Mouse (Mus musculus) limb, embryonic 11.5 days (tissue): Measurements from ENCODE around the gene Tnfsf13b. TPM values are rescaled to one million over a fixed set of nuclear protein-coding genes. Genes with fewer than 3 reads are reported as not detected.

Experiments used
- ATAC-seq: fragments of 200-750 bp; cut with Nextera tagmentation; 2 replicates; pipeline ENCODE4 v1.8.0; 2017; ENCODE audit warnings: low read depth; ENCODE audit not compliant: insufficient number of reproducible peaks, low FRiP score, low TSS enrichment
- DNase-seq: peaks from one replicate; pipeline ENCODE4 v3.0.0-alpha.2; 2015; ENCODE audit warnings: low spot score
- H3K27ac ChIP-seq: fragments of 300-500 bp; sonication (generic); replicated peaks from 2 replicates; pipeline ENCODE4 v1.5.1; 2014; ENCODE audit warnings: low read depth, mild to moderate bottlenecking, low read length
- H3K27me3 ChIP-seq: fragments of 300-500 bp; sonication (generic); 2 replicates; pipeline ENCODE4 v1.6.1; 2014; ENCODE audit warnings: mild to moderate bottlenecking, low read length, mixed read lengths; ENCODE audit not compliant: control insufficient read depth, insufficient read depth
- H3K36me3 ChIP-seq: fragments of 300-500 bp; sonication (generic); 2 replicates; pipeline ENCODE4 v1.6.1; 2014; ENCODE audit warnings: mild to moderate bottlenecking, low read length, moderate library complexity, mixed read lengths; ENCODE audit not compliant: control insufficient read depth, insufficient read depth
- H3K4me1 ChIP-seq: fragments of 300-500 bp; sonication (generic); 2 replicates; pipeline ENCODE4 v1.6.1; 2014; ENCODE audit warnings: low read length, mixed read lengths; ENCODE audit not compliant: control insufficient read depth, insufficient read depth
- H3K4me2 ChIP-seq: fragments of 300-500 bp; sonication (generic); 2 replicates; pipeline ENCODE4 v1.6.1; 2014; ENCODE audit warnings: low read depth, mild to moderate bottlenecking, moderate library complexity; ENCODE audit not compliant: severe bottlenecking
- H3K4me3 ChIP-seq: fragments of 300-500 bp; sonication (generic); 2 replicates; pipeline ENCODE4 v1.5.1; 2014; ENCODE audit warnings: low read depth, low read length
- H3K9ac ChIP-seq: fragments of 300-500 bp; sonication (generic); 2 replicates; pipeline ENCODE4 v1.6.1; 2014; ENCODE audit warnings: mild to moderate bottlenecking, low read length
- H3K9me3 ChIP-seq: fragments of 300-500 bp; sonication (generic); 2 replicates; pipeline ENCODE4 v1.6.1; 2016; ENCODE audit warnings: low read length; ENCODE audit not compliant: control insufficient read depth
- WGBS: fragments of 180-500 bp; shearing (Covaris S2); extraction: QIAGEN DNeasy Blood & Tissue Kit; methylation state at CpG from one replicate; pipeline ENCODE4 v1.1.7; 2014; 5-methylcytosine and 5-hydroxymethylcytosine counted together
- polyA plus RNA-seq: library from polyadenylated mRNA; unstranded; fragments of >200 nt; fragmentation: Nextera tagmentation; extraction: Ambion mirVana; gene quantifications from 2 replicates; pipeline ENCODE4 v1.2.1, GENCODE M21; 2014

Gene Tnfsf13b
- polyA plus RNA-seq, 1 experiment from 2014 or later, result 0.17 TPM

DNA sequence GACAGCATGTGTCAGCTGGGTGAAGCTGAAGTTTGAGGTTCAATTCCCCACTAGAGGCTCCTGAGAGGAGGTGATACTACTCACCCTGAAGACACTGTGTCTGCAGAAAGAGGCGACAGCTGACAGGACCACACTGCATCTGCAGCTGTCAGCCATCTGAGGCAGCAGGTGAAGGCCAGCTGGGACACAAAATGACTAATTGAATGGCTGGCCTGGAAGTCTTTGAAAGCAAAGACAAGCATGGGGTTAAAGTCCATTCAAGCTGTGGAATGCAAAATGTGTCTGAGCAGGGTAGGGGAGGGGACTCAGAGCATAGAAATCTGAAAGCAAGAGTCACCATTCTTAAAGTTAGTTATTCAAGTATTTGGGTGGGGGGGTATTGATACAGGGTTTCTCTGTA, 54.7 kb downstream of the Tnfsf13b start:
- Histone ChIP-seq H3K4me1 (no peaks in the 10 kb centered on the region), H3K27me3 (no peaks in the 10 kb centered on the region), H3K9me3 (no peaks in the 10 kb centered on the region), H3K4me2 (no peak overlapping the region), H3K27ac (no peak overlapping the region), H3K9ac (no peak overlapping the region), H3K36me3 (no peaks in the 10 kb centered on the region), H3K4me3 (no peak overlapping the region)
- 59% methylated on average over 1 of the region's 1 CpGs for WGBS
- DNase-seq (no peak), ATAC-seq (no peak)

DNA sequence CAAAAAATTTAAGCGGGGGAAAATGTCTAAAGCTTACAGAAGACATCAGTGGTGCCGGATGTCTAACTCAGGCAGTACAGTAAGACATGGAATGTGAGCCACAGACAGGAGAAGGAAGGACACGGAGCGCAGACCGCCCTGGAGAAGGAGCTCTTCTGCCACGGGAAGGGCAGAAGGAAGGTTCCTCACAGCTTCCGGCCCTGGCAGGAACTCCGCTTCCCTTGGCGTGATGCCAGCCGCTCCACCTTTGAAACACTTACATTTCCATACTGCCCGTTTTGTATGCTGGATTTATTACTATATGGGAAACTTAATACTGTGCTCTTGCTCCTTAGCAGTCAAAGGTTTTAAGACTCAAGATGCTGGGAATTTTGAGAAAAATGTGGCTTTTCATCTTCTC, 60.6 kb downstream of the Tnfsf13b start:
- Histone ChIP-seq H3K27me3 (no peaks in the 10 kb centered on the region), H3K9me3 (no peaks in the 10 kb centered on the region), H3K4me1 (no peaks in the 10 kb centered on the region), H3K4me2 (no peak overlapping the region), H3K36me3 (no peaks in the 10 kb centered on the region), H3K27ac (no peak overlapping the region), H3K9ac (no peak overlapping the region), H3K4me3 (no peak overlapping the region)
- ATAC-seq, result no peak
- 82% methylated on average over 11 of the region's 11 CpGs for WGBS
- DNase-seq, result no peak

DNA sequence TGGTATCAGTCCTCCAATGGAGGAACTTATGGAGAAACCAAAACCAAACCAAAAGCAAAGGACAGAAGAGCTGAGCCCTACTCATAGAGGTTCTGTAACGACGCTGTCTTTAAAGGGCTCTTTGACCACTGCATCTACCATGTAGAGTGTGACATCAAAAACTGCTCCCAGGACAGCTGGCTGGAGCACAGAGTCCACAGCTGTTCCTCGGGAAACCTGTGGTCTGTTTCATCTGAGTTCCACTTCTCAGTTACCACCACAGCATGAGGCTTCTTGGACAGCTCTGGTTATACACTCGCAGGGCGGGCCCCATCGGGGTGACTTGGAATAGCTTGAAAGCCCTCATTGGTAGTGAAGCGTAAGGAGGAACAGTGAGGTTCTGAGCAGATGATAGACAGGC, 61.5 kb downstream of the Tnfsf13b start:
- Histone ChIP-seq H3K27me3 (no peaks in the 10 kb centered on the region), H3K4me1 (no peaks in the 10 kb centered on the region), H3K9ac (no peak overlapping the region), H3K36me3 (no peaks in the 10 kb centered on the region), H3K4me3 (no peak overlapping the region), H3K27ac (no peak overlapping the region), H3K4me2 (no peak overlapping the region), H3K9me3 (no peaks in the 10 kb centered on the region)
- WGBS, result 89% methylated on average over 7 of the region's 7 CpGs
- no peak for DNase-seq
- no peak for ATAC-seq

DNA sequence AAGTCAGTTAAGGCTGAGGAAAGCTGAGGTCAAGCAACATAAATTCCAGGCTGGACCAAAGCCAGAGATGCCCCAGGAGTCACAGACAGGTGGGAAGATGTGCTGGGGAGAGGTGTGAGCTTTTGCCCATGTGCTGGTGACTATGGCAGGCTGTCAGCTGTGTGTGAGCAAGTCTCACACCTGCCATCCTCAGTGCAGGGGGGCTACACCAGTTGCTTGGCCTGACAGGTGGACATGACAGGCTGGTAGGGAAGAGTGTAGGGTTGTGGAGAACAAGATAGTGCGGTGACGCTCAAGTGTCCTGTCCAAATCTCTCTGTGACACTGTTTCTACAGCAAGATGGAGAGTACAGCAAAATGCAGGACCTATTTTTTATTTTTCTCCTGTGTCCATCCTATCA, 66.1 kb downstream of the Tnfsf13b start:
- ATAC-seq, result no peak
- H3K9ac ChIP-seq, result no peak overlapping the region
- H3K4me3 ChIP-seq, result no peak overlapping the region
- 90% methylated on average over 2 of the region's 2 CpGs for WGBS
- no peak for DNase-seq
- no peaks in the 10 kb centered on the region for H3K9me3 ChIP-seq
- no peak overlapping the region for H3K27ac ChIP-seq
- no peaks in the 10 kb centered on the region for H3K27me3 ChIP-seq
- H3K4me1 ChIP-seq, result no peaks in the 10 kb centered on the region
- no peak overlapping the region for H3K4me2 ChIP-seq
- H3K36me3 ChIP-seq, result no peaks in the 10 kb centered on the region

Other genes starting within 250 kb of the Tnfsf13b start
- 0.15 and 0.33 TPM in 2 replicates for gene Fam155a, start 235.3 kb upstream of the Tnfsf13b start, polyA plus RNA-seq
- gene Gm10217, start 142.2 kb upstream of the Tnfsf13b start, polyA plus RNA-seq, result not detected in 2 replicates
- 8.0 and 8.7 TPM in 2 replicates for gene Lig4, start 28.8 kb upstream of the Tnfsf13b start, polyA plus RNA-seq
- 19.4 and 20.7 TPM in 2 replicates for gene Abhd13, start 28.8 kb upstream of the Tnfsf13b start, polyA plus RNA-seq
- 0.11 and 0.17 TPM in 2 replicates for gene Myo16, start 147.4 kb downstream of the Tnfsf13b start, polyA plus RNA-seq